Mouse (Mus musculus) activated CD4-positive, CD25-positive, alpha-beta regulatory T cell, adult 4 months (primary cell): ENCODE data around the gene Ak5. TPM values are rescaled to one million over a fixed set of nuclear protein-coding genes. Genes with fewer than 3 reads are reported as not detected.

ENCODE experiments used
- ATAC-seq: one replicate; pipeline ENCODE4 v1.8.0; 2017
- polyA plus RNA-seq, 2 experiments: library from polyadenylated mRNA; unstranded; fragments of 100-300 nt; shearing (Covaris generic); gene quantifications; one replicate each; pipeline ENCODE4 v1.2.1; 2017

Ak5 gene
- polyA plus RNA-seq, 2 experiments from 2014 or later, result not detected

- ATAC-seq, result no peak
Measured at GRCm38 (mm10) chr3:152515959-152516358, 152.2 kb downstream of the Ak5 start.

- no peak for ATAC-seq
Measured at GRCm38 (mm10) chr3:152512517-152512916, 155.6 kb downstream of the Ak5 start.

GRCm38 (mm10) chr3:152509268-152509667, 158.9 kb downstream of the Ak5 start:
- no peak for ATAC-seq

- no peak for ATAC-seq
Measured at GRCm38 (mm10) chr3:152508419-152508993, 159.7 kb downstream of the Ak5 start.

- ATAC-seq, result no peak
Measured at GRCm38 (mm10) chr3:152507900-152508299, 160.3 kb downstream of the Ak5 start.

GRCm38 (mm10) chr3:152498968-152499696, 169.0 kb downstream of the Ak5 start:
- ATAC-seq, result no peak

- ATAC-seq, result no peak
Measured at GRCm38 (mm10) chr3:152497842-152498241, 170.3 kb downstream of the Ak5 start.

GRCm38 (mm10) chr3:152497084-152497483, 171.1 kb downstream of the Ak5 start:
- no peak for ATAC-seq

- ATAC-seq, result no peak
Measured at GRCm38 (mm10) chr3:152495415-152495898, 172.7 kb downstream of the Ak5 start.

- ATAC-seq, result no peak
Measured at GRCm38 (mm10) chr3:152494667-152495360, 173.3 kb downstream of the Ak5 start.

GRCm38 (mm10) chr3:152493813-152494212, 174.3 kb downstream of the Ak5 start:
- no peak for ATAC-seq

- no peak for ATAC-seq
Measured at GRCm38 (mm10) chr3:152492241-152492640, 175.9 kb downstream of the Ak5 start.

GRCm38 (mm10) chr3:152490423-152490822, 177.7 kb downstream of the Ak5 start:
- ATAC-seq, result no peak

- no peak for ATAC-seq
Measured at GRCm38 (mm10) chr3:152488964-152489363, 179.2 kb downstream of the Ak5 start.

GRCm38 (mm10) chr3:152484206-152484605, 184.0 kb downstream of the Ak5 start:
- ATAC-seq, result no peak

GRCm38 (mm10) chr3:152483800-152484199, 184.4 kb downstream of the Ak5 start:
- ATAC-seq, result no peak

- ATAC-seq, result no peak
Measured at GRCm38 (mm10) chr3:152482182-152482581, 186.0 kb downstream of the Ak5 start.

- no peak for ATAC-seq
Measured at GRCm38 (mm10) chr3:152480336-152480735, 187.8 kb downstream of the Ak5 start.

GRCm38 (mm10) chr3:152478599-152479435, 189.3 kb downstream of the Ak5 start:
- ATAC-seq, result peak; percentile 50

- peak; percentile 82 for ATAC-seq
Measured at GRCm38 (mm10) chr3:152477796-152478527, 190.2 kb downstream of the Ak5 start.

GRCm38 (mm10) chr3:152475894-152476293, 192.3 kb downstream of the Ak5 start:
- ATAC-seq, result no peak

- ATAC-seq, result no peak
Measured at GRCm38 (mm10) chr3:152475278-152475669, 192.9 kb downstream of the Ak5 start.
